Mouse (Mus musculus): Measurements from ENCODE around the gene Gna13.

Gna13 gene

DNA sequence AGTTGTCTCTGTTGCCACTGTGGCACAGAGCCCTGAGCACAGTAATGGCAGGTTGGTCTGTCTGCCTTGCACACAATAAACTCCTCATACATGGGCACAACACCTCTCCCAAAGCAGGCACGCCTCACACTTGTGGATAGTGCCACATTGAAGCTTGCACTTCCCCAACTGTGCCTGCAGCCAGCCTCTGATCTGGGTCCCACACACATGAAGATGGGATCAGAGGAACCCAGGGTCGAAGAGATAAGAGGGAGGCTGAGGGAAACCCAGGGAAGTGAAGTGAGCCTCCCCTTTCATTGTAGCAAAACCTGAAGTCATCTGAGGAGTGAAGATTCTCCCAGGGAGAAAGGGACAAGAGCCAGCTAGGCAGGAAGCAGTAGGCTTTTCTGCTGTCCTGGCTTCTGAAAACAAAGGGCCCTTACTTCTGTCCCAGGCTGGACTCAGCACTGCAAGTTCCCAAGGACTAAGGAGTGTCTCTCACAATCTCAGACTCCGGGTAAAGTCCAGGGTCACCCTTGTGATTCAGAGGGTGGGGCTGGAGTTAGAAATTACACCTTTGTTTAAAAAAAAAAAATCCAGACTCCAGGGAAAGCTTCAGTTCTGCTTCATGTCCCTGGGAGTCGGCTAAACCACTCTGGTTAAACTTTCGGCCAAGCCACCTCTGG is 12.8 kb upstream of the Gna13 start:
- no peak for DNase-seq (ENCODE audit: inconsistent ontology term)

GRCm38 (mm10) chr11:109350317-109350714 is 12.3 kb upstream of the Gna13 start:
- no peak for DNase-seq (ENCODE audit: inconsistent ontology term)

- DNase-seq (ENCODE audit: inconsistent ontology term), result no peak
Measured at GRCm38 (mm10) chr11:109351489-109351888, 11.1 kb upstream of the Gna13 start.

GRCm38 (mm10) chr11:109353391-109354235 is 9.0 kb upstream of the Gna13 start:
- DNase-seq (ENCODE audit: inconsistent ontology term), result no peak

GRCm38 (mm10) chr11:109354236-109354613 is 8.4 kb upstream of the Gna13 start:
- no peak for DNase-seq (ENCODE audit: inconsistent ontology term)

DNA sequence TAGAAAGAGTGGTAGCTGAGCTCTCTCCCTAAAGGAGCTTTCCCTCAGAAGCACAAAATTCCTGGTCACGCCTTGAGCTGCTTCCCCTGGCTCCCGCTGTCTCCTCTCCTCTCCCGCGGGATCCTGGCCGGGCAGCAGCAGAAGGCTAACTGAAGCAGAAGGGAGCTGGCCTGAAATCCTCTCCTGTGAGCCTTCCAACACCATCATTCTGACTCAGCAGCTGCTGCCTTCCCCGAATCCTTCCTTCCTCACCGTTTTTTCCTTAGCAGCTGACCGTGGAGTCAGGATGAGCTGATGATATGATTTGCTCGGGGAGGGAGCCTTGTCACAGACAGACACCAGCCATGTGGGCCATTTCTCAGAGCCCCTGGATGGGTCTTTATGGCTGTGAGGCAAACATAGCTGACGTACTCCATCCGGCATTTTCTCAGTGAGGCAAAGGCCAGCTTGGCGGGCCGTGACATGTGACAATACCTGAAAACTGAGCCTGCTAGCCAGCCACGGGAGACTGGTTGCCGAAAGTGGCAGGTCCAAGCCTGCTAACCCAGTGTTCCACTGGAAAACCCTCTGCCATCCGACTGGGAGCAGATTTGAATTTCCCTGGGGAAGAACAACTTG is 6.8 kb upstream of the Gna13 start:
- DNase-seq (ENCODE audit: inconsistent ontology term), result peak; percentile 83

- no peak for DNase-seq (ENCODE audit: inconsistent ontology term)
Measured at GRCm38 (mm10) chr11:109357171-109357570, 5.5 kb upstream of the Gna13 start.

DNA sequence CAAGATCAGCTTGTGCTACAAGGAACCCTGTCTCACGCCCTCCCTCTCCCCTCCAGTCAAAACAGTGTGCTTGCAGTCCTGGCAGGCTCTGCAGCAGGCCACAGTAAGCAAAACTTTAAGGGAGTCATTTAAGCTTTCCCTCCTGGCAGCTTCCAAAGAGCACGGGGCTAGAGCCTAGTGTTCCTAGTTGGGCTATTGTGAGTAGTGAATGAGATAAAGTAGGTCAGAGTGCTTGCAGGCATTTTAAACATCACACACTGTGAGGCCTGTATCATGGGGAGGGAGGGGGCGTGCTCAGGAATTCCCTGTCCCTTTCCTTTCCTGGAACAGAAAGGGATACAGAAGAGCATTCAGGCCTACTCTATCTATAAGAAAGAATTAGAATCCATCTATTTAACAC is 4.1 kb upstream of the Gna13 start:
- peak; percentile 94 for DNase-seq (ENCODE audit: inconsistent ontology term)

DNA sequence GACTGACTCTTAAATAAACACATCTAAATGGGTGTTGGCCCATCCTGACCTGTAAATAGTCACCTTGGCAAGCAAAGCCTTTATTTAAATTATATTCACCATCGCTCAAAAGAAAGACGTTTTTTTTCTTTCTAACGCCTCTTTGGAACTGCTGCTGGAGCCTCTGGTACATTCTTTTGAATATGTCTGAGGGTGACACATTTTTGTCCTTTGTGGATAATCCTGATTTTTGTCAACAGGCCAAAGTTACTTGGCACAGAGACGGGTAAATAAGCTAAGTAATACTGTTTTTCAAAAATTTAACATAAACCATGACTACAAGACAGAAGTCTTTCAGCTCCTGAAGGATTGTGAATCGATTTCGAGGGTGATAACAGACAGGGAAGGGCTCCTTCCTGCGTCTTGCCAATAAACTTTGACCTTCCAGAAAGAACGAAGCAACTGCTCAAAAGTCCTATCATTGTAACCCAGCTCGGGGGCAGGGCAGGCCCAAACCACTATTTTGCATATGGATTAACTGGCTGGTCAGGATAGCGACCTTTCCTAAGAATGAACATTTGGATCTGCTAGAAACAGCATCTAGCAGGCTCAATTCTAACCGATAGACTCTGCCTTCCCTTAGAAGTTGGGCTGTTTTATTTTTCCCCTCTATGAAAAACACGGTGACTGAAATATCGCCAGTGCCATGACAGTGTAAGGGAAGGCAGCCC is 3.4 kb upstream of the Gna13 start:
- DNase-seq (ENCODE audit: inconsistent ontology term), result peak; percentile 76

DNA sequence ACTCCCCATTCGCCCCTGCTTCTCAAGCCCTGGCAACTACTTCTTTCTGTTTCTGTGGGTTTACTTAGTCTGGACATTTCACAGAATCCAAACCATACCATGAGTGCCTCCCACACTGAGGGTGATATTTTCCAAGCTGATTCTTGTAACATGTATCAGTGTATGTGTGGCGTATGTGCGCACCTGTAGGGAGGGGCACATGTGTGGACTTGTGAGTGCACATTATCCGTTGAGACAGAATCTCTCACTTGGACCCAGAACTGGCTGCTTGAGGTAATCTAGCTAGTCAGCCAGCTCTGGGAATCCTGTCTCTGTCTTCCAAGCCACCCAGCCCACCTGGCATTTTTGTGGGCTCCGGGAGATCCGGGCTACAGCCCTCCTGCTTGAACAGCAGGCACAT is 2.5 kb upstream of the Gna13 start:
- DNase-seq (ENCODE audit: inconsistent ontology term), result no peak

DNA sequence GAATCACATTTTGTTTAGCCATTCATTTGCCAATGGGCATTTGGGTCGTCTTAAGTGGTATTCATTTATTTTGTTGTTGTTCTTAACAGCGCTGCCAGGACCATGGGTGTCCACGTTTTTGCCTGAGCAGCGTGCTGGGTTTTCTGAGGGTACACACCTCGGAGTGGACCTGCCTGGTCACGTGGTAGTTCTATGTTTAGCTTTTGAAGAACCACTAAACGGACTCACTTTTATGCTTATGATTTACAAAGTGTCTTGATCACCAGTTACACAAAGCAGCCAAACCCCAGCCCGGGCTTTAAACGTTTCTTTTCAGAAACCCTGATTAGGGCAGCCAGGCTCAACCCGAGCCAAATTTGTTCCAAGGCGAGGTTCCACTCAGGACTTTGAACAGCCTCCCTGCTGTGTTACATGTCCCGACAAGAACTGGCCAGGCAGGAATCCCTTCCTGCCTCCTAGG is 2.0 kb upstream of the Gna13 start:
- DNase-seq (ENCODE audit: inconsistent ontology term), result peak; percentile 55

- no peak for DNase-seq (ENCODE audit: inconsistent ontology term)
Measured at GRCm38 (mm10) chr11:109361241-109361630, 1.4 kb upstream of the Gna13 start.

- peak; percentile 74 for DNase-seq (ENCODE audit: inconsistent ontology term)
Measured at GRCm38 (mm10) chr11:109361631-109362462, 784 bp upstream of the Gna13 start.

DNA sequence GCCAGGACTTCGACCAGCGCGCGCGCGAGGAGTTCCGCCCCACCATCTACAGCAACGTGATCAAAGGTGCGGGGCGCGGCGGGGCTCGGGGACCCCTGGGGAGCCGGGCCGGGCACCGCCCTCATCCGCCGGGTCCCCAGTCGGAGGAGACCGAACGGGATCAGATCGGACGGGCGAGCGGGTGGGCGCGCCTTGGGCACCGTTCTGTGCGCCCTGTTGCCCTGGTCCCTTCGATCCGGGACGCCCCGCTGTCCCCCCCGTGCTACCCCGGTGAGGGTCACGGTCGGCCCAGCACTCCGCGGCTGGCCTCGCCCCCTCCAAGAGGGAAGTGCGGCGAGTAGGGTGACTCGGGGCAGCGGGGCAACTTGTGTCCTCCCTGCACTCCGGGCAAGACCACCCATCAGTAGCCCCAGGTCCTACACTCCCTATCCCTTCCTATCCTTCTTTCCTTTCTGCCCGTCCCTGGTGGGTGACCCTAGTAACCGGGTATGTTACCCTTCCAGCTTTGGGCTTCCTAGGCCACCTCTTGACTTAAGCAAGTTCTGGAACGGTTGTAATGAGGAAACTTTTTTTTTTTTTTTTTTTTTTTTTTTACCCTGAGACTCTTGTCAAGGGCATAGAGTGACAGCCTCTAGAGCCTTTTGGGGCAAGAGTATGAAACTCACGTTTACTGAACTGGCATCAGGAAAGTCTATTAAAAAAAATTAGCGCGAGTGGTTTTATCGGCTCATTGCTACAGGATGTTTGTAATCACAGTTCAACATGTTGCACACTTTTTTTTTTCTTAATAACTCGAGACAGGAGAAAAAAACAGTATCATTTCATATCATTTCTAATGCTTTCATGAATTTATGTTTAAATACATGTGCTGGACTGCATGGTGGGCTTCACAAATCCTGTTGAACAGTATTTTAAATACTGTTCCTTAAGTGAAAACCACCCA is 831 bp downstream of the Gna13 start:
- no peak for DNase-seq (ENCODE audit: inconsistent ontology term)

GRCm38 (mm10) chr11:109364337-109364736 is 1.7 kb downstream of the Gna13 start:
- no peak for DNase-seq (ENCODE audit: inconsistent ontology term)

- DNase-seq (ENCODE audit: inconsistent ontology term), result no peak
Measured at GRCm38 (mm10) chr11:109364881-109365280, 2.2 kb downstream of the Gna13 start.

DNA sequence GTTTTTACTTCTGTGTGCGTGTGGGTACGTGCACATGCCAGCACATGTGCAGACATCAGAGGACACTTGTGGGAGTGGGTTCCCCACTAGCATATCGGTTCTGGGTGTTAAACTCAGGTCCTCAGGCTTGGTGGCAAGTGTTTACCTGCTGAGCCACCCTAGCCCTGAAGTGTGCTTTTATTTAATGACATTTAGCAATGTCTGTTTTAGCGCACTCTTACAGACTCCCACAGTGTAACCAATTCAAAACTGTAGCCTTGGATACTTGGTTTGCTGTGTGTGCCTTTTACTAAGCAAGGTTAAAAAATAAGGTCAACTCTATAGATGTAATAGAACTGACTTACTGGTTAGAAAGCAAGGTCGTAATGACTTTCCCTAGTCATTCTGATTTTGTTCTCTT is 3.2 kb downstream of the Gna13 start:
- DNase-seq (ENCODE audit: inconsistent ontology term), result no peak

DNA sequence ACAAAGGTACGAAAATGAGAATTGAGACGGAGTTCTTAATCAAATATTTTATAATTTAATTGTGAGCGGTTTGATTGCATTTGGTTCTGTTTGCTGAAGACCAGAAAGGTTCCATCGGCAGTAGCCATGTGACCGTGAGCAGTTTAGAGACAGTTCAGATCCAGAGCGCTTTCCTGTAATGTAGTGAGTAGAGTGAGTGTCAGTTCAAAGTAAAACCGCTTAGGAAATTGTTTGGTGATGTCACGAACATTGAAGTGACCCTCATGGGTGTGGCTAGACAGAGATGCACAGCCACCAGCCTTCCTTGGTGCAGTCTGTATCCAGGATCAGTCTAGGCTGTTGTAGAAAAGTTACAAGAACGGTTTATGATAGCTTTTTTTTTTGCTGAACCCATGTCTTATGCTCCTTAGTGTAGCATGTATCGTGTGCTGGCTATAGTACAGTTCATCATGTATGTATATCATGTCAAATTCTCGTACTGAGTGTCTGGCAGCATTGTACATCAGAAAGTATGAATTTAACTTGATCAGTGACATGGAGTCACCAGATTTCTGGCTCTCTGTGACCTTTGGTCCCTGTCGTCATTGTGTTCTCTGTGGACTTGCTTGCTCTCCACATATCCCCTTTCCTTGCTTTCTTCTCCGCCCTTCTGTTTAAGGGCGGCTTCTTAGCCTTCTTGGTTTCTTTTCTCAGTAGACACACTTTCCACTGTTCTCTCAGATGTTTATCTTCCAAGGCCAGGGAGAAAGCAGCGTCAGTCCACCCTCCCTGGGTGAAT is 4.4 kb downstream of the Gna13 start:
- no peak for DNase-seq (ENCODE audit: inconsistent ontology term)

DNA sequence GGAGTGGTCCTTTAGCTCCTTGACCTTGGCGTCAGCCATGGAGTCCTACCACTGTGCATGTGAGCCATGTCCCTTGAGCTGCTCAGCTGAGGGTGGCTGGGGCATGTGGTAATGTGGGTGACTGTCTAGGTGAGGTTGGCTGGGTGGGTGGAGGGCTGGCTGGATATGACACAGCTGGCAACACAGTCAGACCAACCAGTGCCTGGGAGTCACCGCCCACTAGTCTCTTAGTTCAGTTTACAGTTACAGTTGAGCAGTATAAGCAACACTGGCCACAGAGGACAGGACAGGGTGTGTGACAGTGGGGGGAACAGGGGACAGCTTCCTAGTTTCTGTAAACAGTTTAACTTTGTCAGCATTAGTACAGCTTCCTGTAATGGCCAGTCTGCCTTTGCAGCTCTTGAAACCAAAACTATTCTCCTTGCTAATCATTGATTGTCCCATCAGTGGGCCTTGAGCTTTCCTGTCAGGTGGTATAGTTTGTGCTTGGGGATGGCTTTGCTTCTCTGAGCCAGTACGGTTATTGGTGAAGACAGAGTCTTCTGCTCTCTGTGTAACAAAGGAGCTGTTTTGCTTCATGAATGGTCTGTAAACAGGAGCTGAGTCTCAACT is 6.5 kb downstream of the Gna13 start:
- no peak for DNase-seq (ENCODE audit: inconsistent ontology term)

Data from Muller cell, postnatal 12 days (primary cell).